Mouse (Mus musculus) CD4-positive, CD25-positive, alpha-beta regulatory T cell (primary cell): ENCODE results near the gene Thop1. TPM values are rescaled to one million over a fixed set of nuclear protein-coding genes. Genes with fewer than 3 reads are reported as not detected.

Source experiments
- polyA plus RNA-seq: library from polyadenylated mRNA; unstranded; fragments of 100-300 nt; shearing (Covaris generic); gene quantifications from one replicate; pipeline ENCODE4 v1.2.1, GENCODE M21; 2017

Gene Thop1
- polyA plus RNA-seq = 10.9 TPM

DNA sequence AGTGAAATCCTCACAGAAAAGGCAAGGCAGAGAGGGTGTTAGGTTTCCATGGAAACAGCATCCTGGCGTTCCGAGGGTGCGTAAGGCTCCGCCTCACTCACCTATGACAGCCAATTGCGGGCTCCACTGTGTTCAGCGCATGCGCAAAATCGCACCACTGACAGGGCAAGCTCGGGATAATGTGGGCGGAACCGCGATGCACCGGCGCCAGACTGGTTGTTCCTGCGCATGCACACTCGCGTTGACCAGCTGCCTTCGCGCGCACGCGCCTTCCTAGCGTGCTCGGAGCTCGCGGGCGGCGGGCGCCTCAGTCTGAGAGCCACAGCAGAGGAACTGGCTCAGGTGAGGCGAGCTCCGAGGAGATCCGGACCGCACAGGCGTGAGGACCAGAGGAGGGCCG is at the start of gene Thop1:
TSS of gene Thop1 (plus strand) at position 200 of the 400 bp plus-strand sequence.

DNA sequence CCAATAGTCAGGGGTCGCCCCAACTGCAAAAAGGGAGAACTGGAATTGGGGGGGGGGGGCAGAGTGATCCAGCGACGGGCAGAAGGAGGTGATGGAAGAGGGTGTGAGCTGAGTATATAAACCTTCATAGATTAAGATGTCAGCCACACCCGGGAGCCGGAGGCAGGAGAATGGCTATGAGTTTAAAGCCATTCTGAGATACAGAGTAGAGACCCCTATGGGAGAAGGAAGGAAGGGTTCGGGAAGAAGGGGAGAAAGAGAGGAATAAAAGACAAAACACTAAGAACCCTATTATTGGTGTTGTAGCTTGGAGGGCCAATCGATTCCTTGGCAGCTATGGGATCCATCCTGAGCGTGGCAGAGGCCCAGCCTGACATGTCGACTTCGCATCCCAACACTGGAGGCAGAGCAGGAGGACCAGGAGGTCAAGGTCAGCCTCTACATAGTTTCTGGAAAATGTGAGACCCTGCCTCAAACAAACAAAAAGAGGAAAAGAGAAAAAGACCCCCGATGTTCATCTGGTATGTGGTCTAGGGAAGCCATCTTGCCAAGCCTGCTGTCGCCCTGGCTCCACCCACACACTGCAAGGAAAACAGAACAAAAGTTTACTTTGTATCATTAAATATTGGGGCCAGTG is 44.1 kb upstream of the Thop1 start, which contains the start of gene Diras1:
TSS of gene Diras1 (minus strand) at position 24 of the 637 bp plus-strand sequence.

DNA sequence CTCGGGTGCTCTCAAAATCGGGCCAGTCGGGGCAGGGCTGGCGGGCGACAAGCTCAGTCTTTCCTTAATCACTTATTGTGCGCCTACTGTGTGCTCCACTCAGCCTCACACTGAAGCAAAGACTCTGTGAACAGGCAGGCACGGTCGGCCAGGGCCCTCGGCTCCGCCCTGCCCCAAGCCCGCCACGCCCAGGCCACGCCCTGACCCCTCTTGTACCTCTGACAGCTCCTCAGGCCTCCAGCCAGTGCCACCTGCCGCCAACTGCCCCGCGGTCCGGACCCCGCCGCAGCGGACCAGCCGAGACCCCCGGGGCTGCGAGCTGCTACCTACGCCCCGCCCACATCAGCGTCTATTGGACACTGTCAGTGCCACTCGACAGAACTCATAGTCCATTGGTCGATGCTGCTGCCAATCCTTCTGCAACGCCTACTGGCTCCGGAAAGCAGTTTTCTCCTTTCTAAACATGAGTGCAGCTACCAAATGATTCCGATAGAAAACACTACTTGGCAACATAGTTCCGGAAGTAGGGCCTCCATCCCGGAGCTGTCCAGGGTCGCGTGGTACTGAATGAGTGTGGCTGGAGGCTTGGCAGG is 32.8 kb upstream of the Thop1 start, which contains the start of gene Slc39a3:
TSS of gene Slc39a3 (minus strand) at position 439 of the 593 bp plus-strand sequence.

DNA sequence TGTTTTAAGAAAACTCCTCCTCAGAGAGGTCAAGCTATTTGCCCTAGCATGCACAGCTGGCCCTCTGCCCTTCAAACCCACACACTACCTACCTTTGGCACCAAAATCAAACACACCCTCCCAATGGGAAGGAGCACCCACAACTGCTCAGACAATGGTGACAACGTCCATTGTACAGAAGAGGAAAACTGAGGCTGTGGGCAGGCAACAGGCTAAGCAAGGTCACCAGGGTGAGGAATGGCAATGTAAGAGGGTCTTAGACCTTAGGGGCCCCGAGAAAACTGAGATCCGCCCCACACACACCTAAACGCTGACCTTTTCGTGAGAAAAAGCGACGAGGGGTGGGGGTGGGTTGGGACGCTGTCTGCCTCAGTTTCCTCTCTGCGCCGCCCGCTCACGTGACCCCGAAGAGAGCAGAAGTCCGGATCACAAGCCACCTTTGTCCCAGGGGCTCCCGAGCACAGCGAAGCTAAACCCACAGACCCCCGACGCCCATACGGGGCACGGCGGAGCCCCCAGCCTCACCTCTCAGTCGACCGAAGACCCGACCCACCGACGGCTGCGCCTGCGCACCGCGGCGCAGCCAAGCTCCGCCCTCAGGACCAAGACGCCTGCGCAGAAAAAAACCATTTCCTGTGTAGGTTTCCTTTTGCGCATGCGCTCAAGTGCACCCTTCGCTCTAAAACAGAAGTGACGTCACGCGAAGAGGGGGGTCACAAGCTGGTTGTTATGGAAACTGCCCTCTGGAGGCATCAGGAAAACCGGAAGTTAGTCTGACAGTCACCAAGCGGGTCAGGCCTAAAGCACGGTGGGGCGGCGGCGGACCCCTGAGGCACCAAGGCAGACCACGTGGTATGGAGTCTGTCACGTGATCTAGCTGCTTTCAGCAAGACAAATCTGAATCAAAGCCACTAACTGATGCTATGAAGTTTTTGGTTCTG is 10.0 kb upstream of the Thop1 start, which contains the start of gene Sgta:
TSS of gene Sgta (minus strand) at position 579 of the 941 bp plus-strand sequence.

DNA sequence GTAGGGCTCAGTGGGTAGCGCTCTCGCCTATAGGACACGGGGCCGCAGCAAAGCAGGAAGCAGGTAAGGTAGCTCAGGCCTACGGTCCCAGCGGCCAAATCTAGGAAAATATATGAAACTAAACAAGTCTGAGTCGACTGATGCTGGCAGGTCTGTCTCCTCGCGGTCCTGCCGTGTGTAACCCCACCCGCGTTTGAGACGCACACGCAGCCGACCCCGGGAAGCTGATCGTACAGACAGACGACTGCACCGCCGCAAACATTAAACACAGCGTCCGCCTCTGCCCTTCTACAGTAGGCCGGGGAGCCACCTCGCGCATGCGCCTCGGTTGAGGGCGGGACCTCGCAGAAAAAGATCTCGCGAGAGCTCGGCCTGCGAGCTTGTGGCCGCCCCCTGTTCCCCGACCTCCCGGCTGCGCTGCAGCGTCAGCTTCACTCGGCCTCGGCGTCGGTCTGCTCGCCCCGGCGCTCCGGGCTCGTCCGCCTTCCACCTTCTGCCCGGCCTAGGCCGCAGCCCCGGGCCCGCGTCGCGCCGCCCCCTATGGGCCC is 35.8 kb downstream of the Thop1 start, which contains the start of gene Map2k2:
TSS of gene Map2k2 (plus strand) at position 351 of the 548 bp plus-strand sequence.

Other genes with a start within 250 kb of the Thop1 start
- 1,936 TPM for gene Oaz1, start 243.4 kb upstream of the Thop1 start, polyA plus RNA-seq
- gene Lingo3, start 226.0 kb upstream of the Thop1 start, polyA plus RNA-seq = not detected
- gene Lsm7, start 214.8 kb upstream of the Thop1 start, polyA plus RNA-seq = 181 TPM
- gene Sppl2b, start 214.8 kb upstream of the Thop1 start, polyA plus RNA-seq = 28.4 TPM
- 0.08 TPM for gene Tmprss9, start 198.2 kb upstream of the Thop1 start, polyA plus RNA-seq
- 222 TPM for gene Timm13, start 169.1 kb upstream of the Thop1 start, polyA plus RNA-seq
- 18.1 TPM for gene Lmnb2, start 151.8 kb upstream of the Thop1 start, polyA plus RNA-seq
- gene Gadd45b, start 140.0 kb upstream of the Thop1 start, polyA plus RNA-seq = 47.2 TPM
- gene Gng7, start 55.1 kb upstream of the Thop1 start, polyA plus RNA-seq = 0.23 TPM
- gene Diras1, start 44.4 kb upstream of the Thop1 start, polyA plus RNA-seq = 0.13 TPM
- 22.2 TPM for gene Slc39a3, start 32.6 kb upstream of the Thop1 start, polyA plus RNA-seq
- 105 TPM for gene Sgta, start 9.9 kb upstream of the Thop1 start, polyA plus RNA-seq
- gene Creb3l3, start 28.8 kb downstream of the Thop1 start, polyA plus RNA-seq = 0.28 TPM
- 177 TPM for gene Map2k2, start 35.9 kb downstream of the Thop1 start, polyA plus RNA-seq
- 79.4 TPM for gene Zbtb7a, start 65.2 kb downstream of the Thop1 start, polyA plus RNA-seq
- gene Pias4, start 97.9 kb downstream of the Thop1 start, polyA plus RNA-seq = 57.9 TPM
- 670 TPM for gene Eef2, start 106.6 kb downstream of the Thop1 start, polyA plus RNA-seq
- gene Dapk3, start 113.0 kb downstream of the Thop1 start, polyA plus RNA-seq = 96.8 TPM
- not detected for gene 4930442H23Rik, start 113.8 kb downstream of the Thop1 start, polyA plus RNA-seq
- gene Nmrk2, start 132.0 kb downstream of the Thop1 start, polyA plus RNA-seq = 0.28 TPM
- gene Atcay, start 160.8 kb downstream of the Thop1 start, polyA plus RNA-seq = 3.4 TPM
- gene Zfr2, start 163.1 kb downstream of the Thop1 start, polyA plus RNA-seq = 5.4 TPM
- gene Matk, start 182.9 kb downstream of the Thop1 start, polyA plus RNA-seq = 88.9 TPM
- gene Mrpl54, start 196.9 kb downstream of the Thop1 start, polyA plus RNA-seq = 106 TPM
- 46.1 TPM for gene Apba3, start 196.9 kb downstream of the Thop1 start, polyA plus RNA-seq
- gene Tjp3, start 221.5 kb downstream of the Thop1 start, polyA plus RNA-seq = 17.2 TPM
- gene Pip5k1c, start 222.9 kb downstream of the Thop1 start, polyA plus RNA-seq = 104 TPM